Mouse (Mus musculus) E14TG2a.4 (cell line): ENCODE data around the gene Camk2d.

Experiments
- CTCF ChIP-seq: conservative IDR thresholded peaks from 2 replicates; pipeline ENCODE4 v1.5.1; 2014; ENCODE audit warnings: low read length
- NANOG ChIP-seq: IDR thresholded peaks from 2 replicates; pipeline ENCODE4 v1.6.1; 2014; ENCODE audit warnings: borderline replicate concordance, low read length, mixed read lengths
- POU5F1 ChIP-seq: IDR thresholded peaks from 2 replicates; pipeline ENCODE4 v1.6.1; 2014; ENCODE audit warnings: low read length, borderline replicate concordance

DNA sequence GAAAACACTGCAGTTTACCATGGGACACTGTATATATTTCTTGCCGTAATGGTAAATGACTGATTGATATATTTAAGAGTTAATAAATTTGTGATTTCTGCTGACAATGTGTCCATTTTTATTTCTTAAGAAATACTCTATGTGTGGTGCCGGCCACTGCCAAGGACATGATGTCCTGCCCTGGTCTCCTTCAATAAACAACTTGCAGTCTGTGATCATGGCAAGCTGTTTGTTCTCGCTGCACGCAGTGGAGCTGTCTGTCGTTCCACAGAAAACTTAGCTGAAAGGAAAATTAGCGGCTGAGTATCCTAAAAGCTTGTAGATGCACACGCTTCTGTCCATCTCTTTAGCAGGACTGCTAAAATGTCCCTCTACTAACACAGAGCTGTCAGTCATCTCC lies 248.7 kb downstream of the Camk2d start:
- TF ChIP-seq CTCF: no peak
- TF ChIP-seq POU5F1: no peak
- TF ChIP-seq NANOG: no peak
